Mouse (Mus musculus) G1E (cell line): ENCODE measurements around the gene Mamstr.

ENCODE experiments used
- CTCF ChIP-seq: IDR thresholded peaks from 2 replicates; pipeline ENCODE4 v1.5.1; 2012; ENCODE audit warnings: low read depth, low read length, inconsistent platforms, mixed read lengths
- POLR2AphosphoS5 ChIP-seq: IDR thresholded peaks from 2 replicates; pipeline ENCODE4 v1.6.1; 2012; ENCODE audit warnings: low read depth, low read length, inconsistent platforms; ENCODE audit not compliant: insufficient replicate concordance

DNA sequence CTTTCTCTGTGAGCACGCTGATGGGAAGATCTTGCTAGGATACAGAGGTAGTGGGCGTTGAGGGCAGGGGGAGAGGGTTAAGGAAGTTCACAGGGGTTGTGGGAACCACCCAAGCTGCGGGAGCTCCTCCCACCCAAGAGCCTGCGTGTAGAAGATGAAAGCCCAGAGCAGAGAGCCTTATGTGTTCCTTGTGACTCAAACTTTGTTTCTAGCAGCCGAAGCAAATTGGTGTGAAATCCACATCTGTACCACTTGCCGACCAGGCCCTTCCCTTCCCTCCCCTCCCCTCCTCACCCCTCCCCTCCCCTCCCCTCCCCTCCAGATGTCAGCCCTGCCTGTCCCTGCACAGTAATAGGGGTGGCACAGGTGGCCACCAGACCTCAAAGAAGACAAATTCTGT lies 55.3 kb downstream of the Mamstr start:
- TF ChIP-seq CTCF (no peak), POLR2AphosphoS5 (no peak)
